Mouse (Mus musculus) embryonic stem cell, embryonic (primary cell): ENCODE results near the gene Amz1.

Source experiments
- CTCF ChIA-PET, 4 experiments: fragments of 300-600 bp in 2 of 4; fragments of 350-600 bp in 2 of 4; sonication (Branson Sonifier 250); formaldehyde crosslinking; loops; one replicate each; lab custom pipeline; 2022; ENCODE audit warnings: inconsistent platforms in 2 of 4; lab: Charles Lee
- POLR2A ChIA-PET, 4 experiments: fragments of 300-600 bp in 2 of 4; fragments of 350-600 bp in 2 of 4; sonication (Branson Sonifier 250); formaldehyde crosslinking; loops; one replicate each; lab custom pipeline; 2022; ENCODE audit warnings: antibody characterized with exemption in 4 of 4, inconsistent platforms in 1 of 4; lab: Charles Lee

Gene Amz1

DNA sequence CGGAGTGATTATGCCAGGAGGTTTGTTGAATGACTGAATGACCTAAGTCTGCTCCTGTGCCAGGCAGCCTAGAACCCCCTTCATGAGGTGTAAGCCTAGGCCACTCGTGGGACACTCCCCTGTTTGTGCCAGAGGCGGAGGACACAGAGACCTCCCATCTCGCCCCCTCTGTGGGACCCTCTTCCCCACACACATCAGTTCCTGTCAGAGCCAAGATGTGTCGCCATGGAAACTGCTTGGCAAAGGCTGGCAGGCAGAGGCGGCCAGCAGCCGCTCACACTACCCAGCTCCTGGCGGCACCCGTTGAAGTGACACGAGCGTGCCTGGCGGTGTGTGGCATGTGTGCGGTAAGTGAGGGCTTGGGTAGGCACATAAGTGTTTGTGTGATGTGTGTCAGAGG, at the start of gene Amz1:
Gene Amz1 (plus strand): TSS at position 306 of the 400 bp plus-strand sequence.
- POLR2A ChIA-PET = no interaction called here

DNA sequence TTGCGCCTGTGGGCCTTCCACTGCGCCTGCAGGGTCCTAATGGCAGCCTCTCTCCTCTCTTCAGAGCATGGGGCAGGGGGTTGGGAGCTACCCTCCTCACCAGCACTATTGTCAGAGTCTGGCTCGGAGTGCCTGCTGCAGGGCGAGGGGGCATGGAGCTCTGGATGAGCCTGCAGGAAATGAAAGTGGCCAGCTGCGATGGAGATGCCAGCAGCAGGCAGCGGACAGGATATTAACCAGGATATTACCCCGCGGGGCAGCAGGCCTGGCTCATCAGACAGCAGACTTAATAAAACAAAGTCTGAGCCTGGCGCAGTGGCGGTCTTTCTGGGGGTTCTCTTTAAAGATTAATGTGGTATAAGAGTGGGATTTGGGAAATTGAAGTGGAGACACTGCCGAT, 48.8 kb upstream of the Amz1 start:
- CTCF ChIA-PET = interaction anchor here in 1 of 4 experiments (1.8 kb wide), 1 partner anchor 11 kb away, joined by 5 read pairs; no protein-coding TSS in a partner anchor
- POLR2A ChIA-PET = interaction anchor here in 1 of 4 experiments (1.0 kb wide), 1 partner anchor 13 kb away, joined by 3 read pairs; no protein-coding TSS in a partner anchor

More for the DNA sequence above, at the start of gene Amz1:
- CTCF ChIA-PET = interaction anchor here in 2 of 4 experiments (0.9 to 1.0 kb wide), 2 partner anchors 9 to 10 kb away, joined by 3 to 4 read pairs; no protein-coding TSS in a partner anchor

DNA sequence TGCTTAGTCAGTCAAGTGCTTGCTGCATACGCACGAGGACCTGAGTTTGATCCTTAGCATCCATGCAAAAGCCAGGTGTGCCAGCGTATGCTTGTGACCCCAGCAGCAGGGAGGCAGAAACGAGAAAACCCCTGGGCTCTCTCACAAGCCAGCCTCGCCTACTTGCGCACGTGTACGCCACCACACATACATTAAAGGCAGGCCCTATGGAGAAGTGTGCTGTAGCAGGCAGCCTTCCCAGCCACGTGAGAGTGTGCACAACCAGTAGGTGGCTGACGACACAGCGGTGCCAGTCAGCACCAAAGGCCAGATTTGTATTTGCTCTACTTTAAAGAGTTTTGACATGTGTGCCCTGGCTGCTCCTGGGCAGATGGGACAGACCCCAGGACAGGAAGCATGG, 48.3 kb upstream of the Amz1 start:
- POLR2A ChIA-PET = no interaction called here
- CTCF ChIA-PET = interaction anchor here in 1 of 4 experiments (1.8 kb wide), 1 partner anchor 12 kb away, joined by 5 read pairs; no protein-coding TSS in a partner anchor

DNA sequence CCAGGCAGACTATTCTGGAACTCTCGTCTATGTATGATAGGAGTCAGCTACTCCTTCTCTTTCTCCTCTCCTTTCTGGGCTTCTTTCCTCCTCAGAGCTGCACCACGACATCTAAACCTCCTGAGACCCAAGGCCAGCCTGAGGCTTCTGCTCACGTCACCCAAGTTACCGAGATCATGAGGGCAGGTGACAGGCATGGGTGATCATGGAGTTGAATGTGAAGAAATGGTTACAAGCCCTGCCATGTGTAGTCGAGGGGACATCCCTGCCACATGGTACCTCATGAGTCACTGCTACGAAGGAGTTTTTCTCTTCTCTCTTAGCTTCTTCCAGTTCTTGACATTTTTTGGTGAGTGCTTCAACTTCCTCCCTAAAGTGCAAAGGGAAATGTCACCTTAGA, 46.8 kb upstream of the Amz1 start:
- POLR2A ChIA-PET = no interaction called here
- CTCF ChIA-PET = no interaction called here

DNA sequence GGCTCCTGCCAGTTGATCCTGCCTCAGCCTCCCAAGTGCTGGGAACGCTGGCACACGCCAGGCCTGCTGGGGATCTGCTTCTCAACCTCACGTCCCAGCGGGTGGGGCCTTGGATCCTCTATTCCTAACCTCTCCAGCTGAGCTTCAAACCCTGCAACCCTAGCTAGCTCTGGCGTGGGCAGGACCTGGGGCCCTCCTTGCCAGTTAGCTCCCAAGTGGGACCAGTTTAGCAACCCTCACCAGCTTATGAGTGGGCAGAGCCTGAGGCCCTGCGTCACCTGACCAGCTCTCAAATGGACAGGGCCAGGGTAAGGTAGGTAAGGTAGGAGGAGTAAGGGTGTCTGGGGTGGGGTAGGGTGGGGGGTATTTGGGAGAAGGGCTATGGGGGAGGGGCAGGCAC, 43.9 kb upstream of the Amz1 start:
- ChIA-PET CTCF (interaction anchor here in 2 of 4 experiments (0.6 to 1.2 kb wide), 3 partner anchors 10 to 111 kb away, joined by 3 to 7 read pairs (median 3); no protein-coding TSS in a partner anchor), POLR2A (interaction anchor here in 2 of 4 experiments (0.8 to 1.1 kb wide), 3 partner anchors 13 to 1459 kb away, joined by 3 read pairs; no protein-coding TSS in a partner anchor)

DNA sequence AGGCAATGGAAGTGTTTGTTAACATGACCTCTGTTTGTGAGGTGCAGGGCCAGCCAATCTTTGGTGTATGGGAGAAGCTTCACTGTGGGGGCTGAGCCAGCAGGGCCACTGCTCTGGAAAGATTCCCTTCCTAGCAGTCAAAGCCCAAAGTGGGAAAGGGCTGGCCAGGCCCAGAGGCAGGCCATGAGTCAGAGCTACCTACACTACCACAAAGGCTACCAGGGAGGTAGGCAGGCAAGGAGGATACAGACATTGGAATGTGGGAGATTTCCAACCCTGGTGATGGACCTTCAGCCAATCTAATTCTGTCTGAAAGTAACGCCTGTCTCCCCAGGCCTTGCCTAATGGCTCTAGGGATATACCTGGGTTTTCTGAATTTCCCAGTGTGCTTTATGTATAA, 43.0 kb upstream of the Amz1 start:
- CTCF ChIA-PET = interaction anchor here in 1 of 4 experiments (1.1 to 1.2 kb wide), 2 partner anchors 10 to 17 kb away, joined by 3 to 7 read pairs; no protein-coding TSS in a partner anchor
- POLR2A ChIA-PET = interaction anchor here in 2 of 4 experiments (0.7 to 1.1 kb wide), 3 partner anchors 10 to 1460 kb away, joined by 3 read pairs; no protein-coding TSS in a partner anchor

DNA sequence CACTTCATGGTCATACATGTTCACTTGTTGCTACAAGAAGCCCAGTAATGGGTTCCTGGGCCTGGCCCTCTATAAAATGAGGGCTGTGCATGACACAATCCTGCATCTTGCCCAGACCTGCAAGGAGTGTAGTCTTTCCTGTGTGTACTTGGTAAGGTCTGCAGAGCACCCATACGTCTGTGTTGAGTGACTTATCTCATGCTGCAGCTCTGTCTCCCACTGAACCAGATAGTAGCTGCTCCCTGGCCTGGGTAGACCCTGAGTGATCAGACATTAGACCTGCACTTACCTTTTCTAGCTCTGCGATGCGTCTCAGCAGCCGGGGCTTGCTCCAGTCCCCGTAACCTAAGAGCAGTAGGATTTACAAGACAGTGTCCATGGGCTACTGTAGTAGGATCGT, 41.8 kb upstream of the Amz1 start:
- ChIA-PET CTCF (interaction anchor here in 2 of 4 experiments (0.6 to 1.2 kb wide), 5 partner anchors 15 to 380 kb away, joined by 3 to 4 read pairs (median 3); no protein-coding TSS in a partner anchor), POLR2A (interaction anchor here in 2 of 4 experiments (0.9 to 1.2 kb wide), 4 partner anchors 12 to 23 kb away, joined by 3 to 8 read pairs (median 4); partner anchors contain the start of gene Brat1 (in 1 of the 2))

DNA sequence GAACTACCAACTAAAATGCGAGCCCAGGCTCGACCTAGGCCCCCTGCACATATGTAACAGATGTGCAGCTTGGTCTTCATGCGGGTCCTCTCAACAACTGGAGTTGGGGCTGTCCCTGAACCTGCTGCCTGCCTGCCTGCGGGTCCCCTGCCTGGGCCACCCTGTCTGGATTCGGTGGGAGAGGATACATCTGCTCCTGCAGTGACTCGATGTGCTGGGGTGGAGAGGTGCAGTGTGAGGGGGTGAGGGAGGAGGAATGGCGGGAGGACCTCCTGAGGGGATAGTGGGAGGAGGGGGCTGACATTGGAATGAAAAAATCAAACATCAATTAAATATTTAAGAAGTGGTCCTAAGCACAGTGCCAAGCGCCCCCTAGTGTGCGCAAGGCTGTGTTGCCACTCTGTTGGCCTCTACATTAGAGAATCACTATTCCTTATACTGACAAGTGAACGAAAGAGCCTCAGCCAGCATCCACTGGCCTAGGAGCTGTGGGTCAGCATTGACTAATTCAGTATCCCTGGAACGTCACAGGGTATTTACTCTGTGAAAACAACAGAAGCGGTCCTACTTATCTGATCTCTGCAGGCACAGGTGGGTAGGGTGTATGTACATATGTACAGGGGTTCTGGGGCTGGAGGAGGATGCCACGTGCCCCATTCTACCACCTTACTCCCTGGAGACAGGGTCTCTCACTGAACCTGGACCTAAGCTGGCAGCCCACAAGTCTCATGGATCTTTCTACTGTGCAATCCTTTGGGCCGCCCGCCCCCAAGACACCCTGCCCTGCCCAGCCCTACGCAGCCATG, 39.4 kb upstream of the Amz1 start:
- CTCF ChIA-PET = interaction anchor here in 3 of 4 experiments (0.6 to 1.2 kb wide), 5 partner anchors 9 to 1468 kb away, joined by 3 to 10 read pairs (median 3); partner anchors contain the start of gene Brat1 (in 1 of the 3)
- POLR2A ChIA-PET = interaction anchor here in 2 of 4 experiments (1.0 to 1.2 kb wide), 2 partner anchors 17 kb away, joined by 3 read pairs; partner anchors contain the start of gene Iqce (in 1 of the 2)

DNA sequence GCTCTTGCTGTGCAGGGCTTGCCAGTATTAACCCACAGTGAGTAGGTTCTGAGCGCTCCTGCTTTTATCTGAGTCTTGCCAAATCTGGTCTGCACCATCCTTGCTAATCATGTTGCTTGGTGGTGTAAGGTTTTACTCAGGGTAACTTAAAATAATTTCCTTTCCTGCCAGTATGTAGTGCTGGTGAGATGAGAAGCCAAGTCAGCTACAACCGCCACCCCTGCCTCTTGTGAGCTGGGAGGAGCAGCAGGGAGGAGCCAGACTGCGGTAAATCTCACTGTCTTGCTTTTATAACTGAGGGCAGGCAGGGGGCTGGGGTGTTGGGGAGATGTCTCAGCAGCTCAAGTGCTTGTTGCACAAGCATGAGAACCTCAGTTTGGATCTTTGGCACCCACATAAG, 35.5 kb upstream of the Amz1 start:
- CTCF ChIA-PET = interaction anchor here in 2 of 4 experiments (0.7 to 1.3 kb wide), 3 partner anchors 24 to 149 kb away, joined by 3 read pairs; no protein-coding TSS in a partner anchor
- POLR2A ChIA-PET = interaction anchor here in 2 of 4 experiments (0.7 to 1.5 kb wide), 5 partner anchors 13 to 40 kb away, joined by 3 to 4 read pairs (median 3); partner anchors contain the start of genes Brat1 (in 1 of the 2) and Ttyh3 (in 1 of the 2)

DNA sequence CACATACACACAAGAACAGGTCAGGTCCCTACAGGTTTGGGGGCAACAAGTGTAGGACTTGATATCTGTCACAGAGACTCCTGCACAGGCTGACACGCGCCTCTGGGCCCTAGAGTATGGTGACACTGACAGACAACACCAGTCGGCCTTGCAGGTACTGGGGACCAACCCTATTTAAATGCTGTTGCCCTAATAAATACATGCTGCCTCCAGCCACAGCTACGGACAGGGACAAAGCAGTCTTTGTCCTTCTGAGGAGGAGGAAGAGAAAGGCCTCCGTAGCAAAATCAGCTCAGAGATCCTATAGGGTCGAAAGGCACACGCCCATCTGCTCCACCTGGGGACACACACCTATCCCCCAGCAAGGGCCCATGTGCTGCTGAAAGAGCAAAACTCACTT, 27.9 kb upstream of the Amz1 start:
- CTCF ChIA-PET = interaction anchor here in 1 of 4 experiments (0.6 kb wide), 2 partner anchors 36 to 161 kb away, joined by 3 to 7 read pairs; no protein-coding TSS in a partner anchor

DNA sequence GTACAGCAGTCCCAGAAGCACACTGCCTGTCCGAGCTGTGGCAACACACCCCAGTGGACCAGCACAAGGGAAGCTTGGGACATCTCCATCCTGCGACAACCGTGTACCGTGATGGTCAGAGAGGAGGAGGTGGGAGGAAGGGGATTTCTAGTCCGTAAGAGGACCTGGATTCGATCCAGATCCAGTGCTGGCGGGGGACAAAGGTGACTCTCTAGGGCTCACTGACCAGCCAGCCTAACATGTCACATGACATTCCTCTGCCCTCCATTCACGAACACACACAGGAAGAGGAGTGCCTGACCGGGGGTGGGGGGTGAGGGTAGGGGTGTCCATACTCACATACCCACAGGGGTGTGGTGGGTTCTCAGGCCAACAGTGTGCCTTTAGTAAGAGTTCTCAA, 24.2 kb upstream of the Amz1 start:
- ChIA-PET POLR2A (interaction anchor here in 1 of 4 experiments (1.0 kb wide), 1 partner anchor 201 kb away, joined by 3 read pairs; no protein-coding TSS in a partner anchor), CTCF (interaction anchor here in 1 of 4 experiments (1.8 kb wide), 1 partner anchor 163 kb away, joined by 3 read pairs; no protein-coding TSS in a partner anchor)

More for the DNA sequence above, 27.9 kb upstream of the Amz1 start:
- POLR2A ChIA-PET = interaction anchor here in 2 of 4 experiments (0.9 to 1.4 kb wide), 2 partner anchors 9 to 48 kb away, joined by 3 to 5 read pairs; partner anchors contain the start of gene Brat1 (in 1 of the 2)

DNA sequence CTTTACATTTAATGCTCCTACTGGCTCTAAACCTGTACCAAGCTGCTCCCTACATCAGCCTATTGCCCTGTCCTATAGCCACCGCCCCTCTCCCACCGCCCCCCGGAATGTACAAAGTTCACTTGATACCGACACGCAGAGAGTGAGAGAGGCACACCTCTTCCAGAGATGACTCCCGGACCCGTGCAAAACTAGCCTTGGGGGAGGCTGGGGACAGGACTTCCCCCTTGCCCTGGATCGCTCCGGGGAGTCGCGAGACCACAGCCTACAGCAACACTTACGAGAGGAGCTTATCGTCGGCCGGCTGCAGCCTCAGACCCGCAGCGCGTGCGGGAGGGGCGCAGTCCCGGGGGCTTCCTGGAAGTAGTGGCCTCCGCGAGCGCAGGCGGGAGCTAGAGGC, 22.3 kb upstream of the Amz1 start:
- ChIA-PET CTCF (interaction anchor here in 2 of 4 experiments (0.7 to 1.3 kb wide), 5 partner anchors 13 to 51 kb away, joined by 3 to 4 read pairs (median 3); no protein-coding TSS in a partner anchor), POLR2A (interaction anchor here in 3 of 4 experiments (0.6 to 2.2 kb wide), 24 partner anchors 8 to 1090 kb away, joined by 3 to 8 read pairs (median 3); partner anchors contain the start of genes Eif3b (in 1 of the 3), Gna12 (in 1 of the 3) and Lfng (in 1 of the 3))

DNA sequence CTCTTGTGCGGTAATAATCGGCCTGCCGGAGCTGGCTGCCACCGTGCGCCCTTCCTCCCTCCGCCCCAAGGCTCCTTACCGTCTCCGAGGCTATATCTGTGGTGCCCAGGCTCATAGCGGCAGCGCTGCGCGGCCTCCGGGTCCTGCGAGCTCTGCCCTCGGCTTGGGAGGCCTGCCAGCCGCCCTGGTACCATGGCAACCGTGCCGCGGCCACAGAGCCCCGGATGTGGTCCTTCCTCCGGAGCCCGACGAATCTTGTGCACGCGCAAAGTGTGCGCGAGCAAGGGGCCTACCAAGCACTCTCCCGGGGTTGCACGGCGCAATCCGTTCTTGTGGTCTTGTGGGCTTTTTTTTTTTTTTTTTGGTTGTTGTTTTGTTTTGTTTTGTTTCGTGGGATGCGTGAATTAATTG, 21.8 kb upstream of the Amz1 start, which contains the start of gene Iqce:
Gene Iqce (minus strand): TSS at position 276 of the 411 bp plus-strand sequence.
- ChIA-PET CTCF (interaction anchor here in 2 of 4 experiments (0.7 to 1.3 kb wide), 5 partner anchors 12 to 50 kb away, joined by 3 to 4 read pairs (median 3); no protein-coding TSS in a partner anchor), POLR2A (interaction anchor here in 3 of 4 experiments (0.6 to 2.2 kb wide), 20 partner anchors 8 to 1090 kb away, joined by 3 to 8 read pairs (median 3); partner anchors contain the start of genes Eif3b (in 1 of the 3), Gna12 (in 1 of the 3) and Lfng (in 1 of the 3))

DNA sequence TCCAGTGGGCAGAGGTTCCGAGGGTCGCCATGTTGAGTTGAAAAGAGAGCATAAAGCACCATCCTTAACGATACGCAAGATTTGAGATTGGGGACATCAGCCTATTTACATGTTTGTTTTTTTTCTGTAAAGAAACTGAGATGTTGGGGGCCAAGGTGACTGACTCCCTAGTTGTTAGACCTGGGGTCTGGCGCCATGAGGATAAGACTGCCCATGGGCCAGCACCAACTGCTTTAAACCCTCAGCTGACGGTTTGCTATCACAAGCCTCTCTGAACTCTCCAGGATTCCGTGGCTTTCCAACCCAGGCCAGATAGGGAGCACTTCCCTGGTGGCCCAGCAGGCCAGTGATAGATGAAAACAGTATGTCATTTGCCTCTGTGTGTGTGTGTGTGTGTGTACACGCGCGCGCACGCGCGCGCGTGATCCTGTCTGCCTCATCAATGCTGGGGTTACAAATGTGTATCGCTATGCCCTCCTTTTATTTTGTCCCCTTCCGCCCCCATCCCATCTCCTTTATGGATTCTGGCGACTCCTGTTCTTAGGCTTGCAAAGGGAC, 21.2 kb upstream of the Amz1 start:
- ChIA-PET CTCF (interaction anchor here in 2 of 4 experiments (0.6 to 1.1 kb wide), 5 partner anchors 32 to 610 kb away, joined by 3 to 7 read pairs (median 3); no protein-coding TSS in a partner anchor), POLR2A (interaction anchor here in 3 of 4 experiments (0.5 to 1.8 kb wide), 18 partner anchors 9 to 386 kb away, joined by 3 to 8 read pairs (median 3); partner anchors contain the start of genes Eif3b (in 1 of the 3), Gna12 (in 1 of the 3) and Lfng (in 1 of the 3))

DNA sequence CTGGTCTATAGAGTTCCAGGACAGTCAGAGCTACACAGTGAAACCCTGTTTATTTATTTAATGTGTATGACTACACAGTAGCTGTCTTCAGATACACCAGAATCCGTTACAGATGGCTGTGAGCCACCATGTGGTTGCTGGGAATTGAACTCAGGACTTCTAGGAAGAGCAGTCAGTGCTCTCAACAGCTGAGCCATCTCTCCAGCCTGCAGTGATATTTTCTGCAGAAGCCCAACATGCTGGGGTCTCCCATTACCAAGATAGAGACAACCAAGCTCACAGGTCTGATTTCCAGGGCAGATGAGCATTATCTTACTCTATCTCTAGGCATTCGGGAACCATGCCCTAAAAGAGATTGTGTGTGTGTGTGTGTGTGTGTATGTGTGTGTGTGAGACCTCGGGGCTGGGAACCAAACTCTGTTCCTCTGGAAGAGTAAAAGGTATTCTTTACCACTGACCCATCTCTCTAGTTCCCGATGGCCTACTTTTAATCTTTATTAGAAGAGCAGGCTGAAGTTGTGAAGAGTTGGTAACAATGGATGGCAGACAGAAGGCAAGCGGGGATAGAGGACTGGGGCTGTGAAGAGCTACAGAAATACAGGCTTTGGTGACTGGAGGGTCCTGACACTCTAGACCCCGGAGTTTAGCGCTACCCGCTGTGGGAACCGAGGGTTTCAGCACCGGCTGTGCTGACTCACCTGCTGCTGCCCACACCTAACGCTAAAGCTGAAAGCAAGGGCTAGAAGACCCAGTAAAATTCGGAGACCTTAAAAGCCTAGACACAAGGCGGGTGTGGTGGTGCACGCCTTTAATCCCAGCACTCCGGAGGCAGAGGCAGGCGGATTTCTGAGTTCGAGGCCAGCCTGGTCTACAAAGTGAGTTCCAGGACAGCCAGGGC, 20.2 kb upstream of the Amz1 start:
- ChIA-PET CTCF (interaction anchor here in 3 of 4 experiments (0.7 to 2.3 kb wide), 7 partner anchors 45 to 167 kb away, joined by 3 to 13 read pairs (median 4); no protein-coding TSS in a partner anchor), POLR2A (interaction anchor here in 3 of 4 experiments (0.6 to 2.4 kb wide), 33 partner anchors 8 to 1916 kb away, joined by 3 to 17 read pairs (median 4); partner anchors contain the start of genes Chst12 (in 1 of the 3), Eif3b (in 1 of the 3), Gna12 (in 1 of the 3) and Ttyh3 (in 1 of the 3))
